Mouse (Mus musculus) heart, adult 18-20 months (tissue): ENCODE data around the gene Glycam1. TPM values are rescaled to one million over a fixed set of nuclear protein-coding genes. Genes with fewer than 3 reads are reported as not detected.

Experiments used
- DNase-seq, 2 experiments: peaks; one replicate each; pipeline ENCODE4 v3.0.0; 2021 to 2022; ENCODE audit warnings: mixed read lengths in 1 of 2
- total RNA-seq, 2 experiments: library from RNA; stranded (reverse); gene quantifications; 2 replicates each; pipeline ENCODE4 v1.2.3; 2021

Glycam1 gene
- total RNA-seq, 2 experiments from 2014 or later, result 120 TPM; not detected in 1

GRCm38 (mm10) chr15:103519386-103520378 is 45.2 kb downstream of the Glycam1 start:
- DNase-seq, result no peak

DNA sequence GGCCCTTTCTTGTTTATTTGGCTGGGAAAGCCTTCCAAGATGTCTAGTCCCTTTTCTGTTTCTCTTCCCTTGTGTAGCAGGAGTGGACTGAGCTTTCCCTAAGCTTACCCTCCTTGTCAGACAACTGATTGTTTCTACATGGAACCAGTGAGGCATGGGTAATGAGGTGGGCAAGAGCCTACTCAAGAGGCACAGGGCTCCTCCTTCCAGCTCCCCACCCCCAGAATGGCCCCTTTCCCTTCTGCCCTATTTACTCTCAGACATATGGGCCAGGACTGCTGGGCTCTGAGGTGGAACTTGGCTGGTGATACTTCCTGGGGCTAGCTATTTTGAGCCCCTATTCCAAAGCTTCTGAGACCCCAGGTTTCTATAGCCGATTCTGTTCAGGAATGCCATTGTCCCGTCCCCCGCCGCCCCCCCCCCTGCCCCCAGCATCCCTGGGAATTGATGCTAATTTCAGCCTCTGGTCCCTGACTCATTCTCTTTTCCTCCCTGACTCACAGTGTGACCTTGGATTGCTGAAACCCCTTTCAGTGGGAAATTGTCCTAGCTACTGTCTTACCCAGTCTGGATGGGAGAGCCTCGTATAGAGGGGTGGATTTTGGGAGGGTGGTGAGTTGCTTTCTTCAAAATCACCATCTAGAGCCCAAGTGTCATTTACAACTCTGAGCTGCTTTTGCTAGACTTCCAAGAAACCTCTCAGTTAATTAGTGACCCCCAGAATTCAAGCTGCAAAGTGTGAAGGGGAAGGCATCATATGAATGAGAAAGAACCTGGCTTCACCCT is 46.1 kb downstream of the Glycam1 start:
- no peak for DNase-seq

GRCm38 (mm10) chr15:103514914-103515313 is 50.0 kb downstream of the Glycam1 start:
- peak; percentile 45 to 59 for DNase-seq

- DNase-seq, result peak; percentile 81 to 86
Observed at GRCm38 (mm10) chr15:103514119-103514518, 50.8 kb downstream of the Glycam1 start.

DNA sequence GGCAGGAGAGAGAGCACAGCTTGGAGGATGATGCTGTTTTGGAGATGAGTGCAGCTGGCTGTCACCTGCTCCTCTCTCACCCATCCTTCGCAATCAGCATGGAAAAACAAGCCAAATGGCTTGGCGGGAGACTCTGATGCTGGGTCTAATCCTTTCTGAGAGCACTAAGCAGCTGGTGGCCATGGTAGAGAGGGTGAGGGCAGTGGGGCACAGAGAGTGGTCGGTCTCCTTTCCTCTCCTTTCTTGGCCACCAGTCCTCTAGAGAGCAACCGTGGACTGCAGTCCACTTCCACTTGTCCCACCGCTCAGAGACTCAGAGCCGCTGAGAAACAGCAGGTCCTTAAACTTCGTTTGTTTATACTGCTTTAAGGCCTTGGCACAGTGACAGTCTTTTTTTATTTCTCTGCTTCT is 51.3 kb downstream of the Glycam1 start:
- DNase-seq, result peak in 1 of 2 experiments; percentile 17

Other genes with a start within 250 kb of the Glycam1 start
- gene Zfp385a, start 225.0 kb downstream of the Glycam1 start, total RNA-seq, result 10 to 100 TPM in 1 of 2 experiments, 1 to 10 TPM in 1; 8.9 to 10.3 TPM
- 10 to 100 TPM; 30.8 to 37.3 TPM for gene Itga5, start 198.3 kb downstream of the Glycam1 start, total RNA-seq
- not detected for gene Gtsf1, start 134.6 kb downstream of the Glycam1 start, total RNA-seq
- not detected for gene Gtsf2, start 116.6 kb downstream of the Glycam1 start, total RNA-seq
- 1 to 10 TPM; 3.5 to 5.5 TPM for gene Nckap1l, start 111.3 kb downstream of the Glycam1 start, total RNA-seq
- 1 to 10 TPM in 1 of 2 experiments, under 1 TPM in 1; 0.87 to 1.6 TPM for gene Pde1b, start 62.0 kb downstream of the Glycam1 start, total RNA-seq
- gene Ppp1r1a, start 27.1 kb downstream of the Glycam1 start, total RNA-seq, result 10 to 100 TPM in 1 of 2 experiments, 1 to 10 TPM in 1; 9.9 to 10.1 TPM
- gene Mucl1, start 190.4 kb upstream of the Glycam1 start, total RNA-seq, result under 1 TPM; 0.62 to 0.93 TPM